Mouse (Mus musculus) limb, embryonic 15.5 days (tissue): ENCODE measurements at regions not wholly inside any gene's neighbourhood (a gene's known extent, or its start where the extent isn't known, plus 50 kb on each side); places are given as distances from the start of the nearest gene placed in this dataset.

Source experiments
- ATAC-seq: fragments of 200-750 bp; cut with Nextera tagmentation; 2 replicates; pipeline ENCODE4 v1.8.0; 2017; ENCODE audit warnings: low read depth, moderate TSS enrichment; ENCODE audit not compliant: insufficient number of reproducible peaks, low FRiP score, low TSS enrichment
- H3K27ac ChIP-seq: fragments of 300-500 bp; sonication (generic); 2 replicates; pipeline ENCODE4 v1.5.1; 2015; ENCODE audit warnings: moderate library complexity, mild to moderate bottlenecking, inconsistent platforms
- H3K27me3 ChIP-seq: fragments of 300-500 bp; sonication (generic); 2 replicates; pipeline ENCODE4 v1.6.1; 2015; ENCODE audit warnings: inconsistent platforms
- H3K36me3 ChIP-seq: fragments of 300-500 bp; sonication (generic); 2 replicates; pipeline ENCODE4 v1.6.1; 2015; ENCODE audit warnings: inconsistent platforms
- H3K4me1 ChIP-seq: fragments of 300-500 bp; sonication (generic); 2 replicates; pipeline ENCODE4 v1.6.1; 2015; ENCODE audit warnings: inconsistent platforms
- H3K4me2 ChIP-seq: fragments of 300-500 bp; sonication (generic); 2 replicates; pipeline ENCODE4 v1.6.1; 2015; ENCODE audit warnings: mild to moderate bottlenecking, inconsistent platforms
- H3K4me3 ChIP-seq: fragments of 300-500 bp; sonication (generic); 2 replicates; pipeline ENCODE4 v1.5.1; 2015; ENCODE audit warnings: mild to moderate bottlenecking, inconsistent platforms
- H3K9ac ChIP-seq: fragments of 300-500 bp; sonication (generic); 2 replicates; pipeline ENCODE4 v1.6.1; 2015; ENCODE audit warnings: inconsistent platforms
- H3K9me3 ChIP-seq: fragments of 300-500 bp; sonication (generic); 2 replicates; pipeline ENCODE4 v1.6.1; 2016; ENCODE audit warnings: inconsistent platforms
- WGBS: fragments of 180-500 bp; shearing (Covaris S2); methylation state at CpG from one replicate; pipeline ENCODE4 v1.1.7; 2015; 5-methylcytosine and 5-hydroxymethylcytosine counted together

- Histone ChIP-seq H3K27me3 (no peaks in the 10 kb centered on the region), H3K9me3 (no peaks in the 10 kb centered on the region), H3K27ac (no peak overlapping the region), H3K4me1 (no peaks in the 10 kb centered on the region), H3K9ac (no peak overlapping the region), H3K4me2 (no peak overlapping the region), H3K36me3 (no peaks in the 10 kb centered on the region), H3K4me3 (no peak overlapping the region)
- WGBS, result 66% methylated on average over 4 of the region's 4 CpGs
- no peak for ATAC-seq
Observed at GRCm38 (mm10) chr10:92325284-92325989, 396.8 kb downstream of the Nedd1 start.

- H3K27me3 ChIP-seq, result no peaks in the 10 kb centered on the region
- no peak overlapping the region for H3K27ac ChIP-seq
- 61% methylated on average over 3 of the region's 3 CpGs for WGBS
- no peaks in the 10 kb centered on the region for H3K9me3 ChIP-seq
- no peak for ATAC-seq
- H3K9ac ChIP-seq, result no peak overlapping the region
- no peaks in the 10 kb centered on the region for H3K36me3 ChIP-seq
- H3K4me1 ChIP-seq, result no peaks in the 10 kb centered on the region
- no peak overlapping the region for H3K4me2 ChIP-seq
- no peak overlapping the region for H3K4me3 ChIP-seq
Observed at GRCm38 (mm10) chr10:92314606-92315005, 407.6 kb downstream of the Nedd1 start.

- no peaks in the 10 kb centered on the region for H3K9me3 ChIP-seq
- H3K27ac ChIP-seq, result no peak overlapping the region
- WGBS, result 56% methylated on average over 6 of the region's 6 CpGs
- H3K9ac ChIP-seq, result no peak overlapping the region
- H3K36me3 ChIP-seq, result no peaks in the 10 kb centered on the region
- no peaks in the 10 kb centered on the region for H3K27me3 ChIP-seq
- no peaks in the 10 kb centered on the region for H3K4me1 ChIP-seq
- H3K4me3 ChIP-seq, result no peak overlapping the region
- ATAC-seq, result no peak
- no peak overlapping the region for H3K4me2 ChIP-seq
Observed at GRCm38 (mm10) chr10:92312278-92312677, 409.9 kb downstream of the Nedd1 start.

- Histone ChIP-seq H3K4me2 (no peak overlapping the region), H3K4me1 (no peaks in the 10 kb centered on the region), H3K4me3 (no peak overlapping the region), H3K36me3 (no peaks in the 10 kb centered on the region), H3K27me3 (no peaks in the 10 kb centered on the region), H3K9ac (no peak overlapping the region), H3K27ac (no peak overlapping the region), H3K9me3 (no peaks in the 10 kb centered on the region)
- 88% methylated on average over 3 of the region's 3 CpGs for WGBS
- no peak for ATAC-seq
Observed at GRCm38 (mm10) chr10:92308643-92309042, 413.6 kb downstream of the Nedd1 start.

- Histone ChIP-seq H3K36me3 (no peaks in the 10 kb centered on the region), H3K4me1 (no peaks in the 10 kb centered on the region), H3K4me3 (no peak overlapping the region), H3K27me3 (no peaks in the 10 kb centered on the region), H3K9ac (no peak overlapping the region), H3K9me3 (no peaks in the 10 kb centered on the region), H3K27ac (no peak overlapping the region), H3K4me2 (no peak overlapping the region)
- no peak for ATAC-seq
- 30% methylated on average over 3 of the region's 3 CpGs for WGBS
Observed at GRCm38 (mm10) chr10:92307861-92308260, 414.4 kb downstream of the Nedd1 start.

GRCm38 (mm10) chr10:92298693-92299092 is 423.5 kb downstream of the Nedd1 start:
- Histone ChIP-seq H3K27me3 (no peaks in the 10 kb centered on the region), H3K27ac (no peak overlapping the region), H3K4me1 (no peaks in the 10 kb centered on the region), H3K4me2 (no peak overlapping the region), H3K9ac (no peak overlapping the region), H3K9me3 (no peaks in the 10 kb centered on the region), H3K36me3 (no peaks in the 10 kb centered on the region), H3K4me3 (no peak overlapping the region)
- WGBS, result 24% methylated on average over 13 of the region's 13 CpGs
- ATAC-seq, result no peak

GRCm38 (mm10) chr10:92296837-92297236 is 425.4 kb downstream of the Nedd1 start:
- H3K4me3 ChIP-seq, result no peak overlapping the region
- 57% methylated on average over 4 of the region's 4 CpGs for WGBS
- no peak for ATAC-seq
- H3K9me3 ChIP-seq, result no peaks in the 10 kb centered on the region
- no peaks in the 10 kb centered on the region for H3K4me1 ChIP-seq
- no peaks in the 10 kb centered on the region for H3K36me3 ChIP-seq
- no peak overlapping the region for H3K9ac ChIP-seq
- no peak overlapping the region for H3K4me2 ChIP-seq
- H3K27ac ChIP-seq, result no peak overlapping the region
- no peaks in the 10 kb centered on the region for H3K27me3 ChIP-seq

GRCm38 (mm10) chr10:92296303-92296702 is 425.9 kb downstream of the Nedd1 start:
- no peaks in the 10 kb centered on the region for H3K27me3 ChIP-seq
- H3K4me3 ChIP-seq, result no peak overlapping the region
- H3K36me3 ChIP-seq, result no peaks in the 10 kb centered on the region
- H3K9me3 ChIP-seq, result no peaks in the 10 kb centered on the region
- no peak overlapping the region for H3K9ac ChIP-seq
- H3K4me1 ChIP-seq, result no peaks in the 10 kb centered on the region
- ATAC-seq, result no peak
- H3K4me2 ChIP-seq, result no peak overlapping the region
- WGBS, result 84% methylated on average over 9 of the region's 9 CpGs
- H3K27ac ChIP-seq, result no peak overlapping the region

GRCm38 (mm10) chr10:92293261-92293660 is 429.0 kb downstream of the Nedd1 start:
- Histone ChIP-seq H3K27me3 (no peaks in the 10 kb centered on the region), H3K36me3 (no peaks in the 10 kb centered on the region), H3K9ac (no peak overlapping the region), H3K9me3 (no peaks in the 10 kb centered on the region), H3K4me1 (no peaks in the 10 kb centered on the region), H3K4me3 (no peak overlapping the region), H3K4me2 (no peak overlapping the region), H3K27ac (no peak overlapping the region)
- no peak for ATAC-seq
- 71% methylated on average over 4 of the region's 4 CpGs for WGBS

GRCm38 (mm10) chr10:92289230-92289629 is 433.0 kb downstream of the Nedd1 start:
- no peaks in the 10 kb centered on the region for H3K4me1 ChIP-seq
- H3K4me3 ChIP-seq, result no peak overlapping the region
- H3K27me3 ChIP-seq, result no peaks in the 10 kb centered on the region
- no peaks in the 10 kb centered on the region for H3K36me3 ChIP-seq
- ATAC-seq, result no peak
- no peak overlapping the region for H3K27ac ChIP-seq
- 61% methylated on average over 5 of the region's 5 CpGs for WGBS
- no peak overlapping the region for H3K9ac ChIP-seq
- no peak overlapping the region for H3K4me2 ChIP-seq
- no peaks in the 10 kb centered on the region for H3K9me3 ChIP-seq

- ATAC-seq, result no peak
- no peak overlapping the region for H3K4me3 ChIP-seq
- H3K9me3 ChIP-seq, result no peaks in the 10 kb centered on the region
- H3K36me3 ChIP-seq, result no peaks in the 10 kb centered on the region
- no peak overlapping the region for H3K4me2 ChIP-seq
- no peaks in the 10 kb centered on the region for H3K4me1 ChIP-seq
- WGBS, result 48% methylated on average over 4 of the region's 4 CpGs
- H3K27me3 ChIP-seq, result no peaks in the 10 kb centered on the region
- no peak overlapping the region for H3K9ac ChIP-seq
- no peak overlapping the region for H3K27ac ChIP-seq
Observed at GRCm38 (mm10) chr10:92284231-92284630, 438.0 kb downstream of the Nedd1 start.

GRCm38 (mm10) chr10:92277981-92278380 is 444.2 kb downstream of the Nedd1 start:
- WGBS, result 66% methylated on average over 2 of the region's 2 CpGs

GRCm38 (mm10) chr10:92257815-92258214 is 464.4 kb downstream of the Nedd1 start:
- 62% methylated on average over 3 of the region's 3 CpGs for WGBS
- no peaks in the 10 kb centered on the region for H3K4me1 ChIP-seq
- H3K4me2 ChIP-seq, result no peak overlapping the region

More at GRCm38 (mm10) chr10:92277981-92278380, 444.2 kb downstream of the Nedd1 start:
- Histone ChIP-seq H3K9me3 (no peaks in the 10 kb centered on the region), H3K9ac (no peak overlapping the region), H3K4me2 (no peak overlapping the region), H3K27me3 (no peaks in the 10 kb centered on the region), H3K36me3 (no peaks in the 10 kb centered on the region), H3K27ac (no peak overlapping the region), H3K4me3 (no peak overlapping the region), H3K4me1 (no peaks in the 10 kb centered on the region)
- ATAC-seq, result no peak

More at GRCm38 (mm10) chr10:92257815-92258214, 464.4 kb downstream of the Nedd1 start:
- Histone ChIP-seq H3K27ac (no peak overlapping the region), H3K9ac (no peak overlapping the region), H3K36me3 (no peaks in the 10 kb centered on the region), H3K4me3 (no peak overlapping the region), H3K27me3 (no peaks in the 10 kb centered on the region), H3K9me3 (no peaks in the 10 kb centered on the region)
- no peak for ATAC-seq
